Mouse (Mus musculus): ENCODE measurements around the gene Sarnp.

The Sarnp gene

GRCm38 (mm10) chr10:128917400-128917799, 100.3 kb downstream of the Sarnp start:
- DNase-seq = no peak

- no peak for DNase-seq
These were observed 101.1 kb downstream of the Sarnp start for GRCm38 (mm10) chr10:128918246-128918645.

- DNase-seq = no peak
These were observed 102.1 kb downstream of the Sarnp start for GRCm38 (mm10) chr10:128919203-128919631.

- no peak for DNase-seq
These were observed 102.8 kb downstream of the Sarnp start for GRCm38 (mm10) chr10:128919966-128920365.

- DNase-seq = no peak
These were observed 103.6 kb downstream of the Sarnp start for GRCm38 (mm10) chr10:128920736-128921161.

GRCm38 (mm10) chr10:128921251-128921650, 104.1 kb downstream of the Sarnp start:
- DNase-seq = no peak

- no peak for DNase-seq
These were observed 105.0 kb downstream of the Sarnp start for GRCm38 (mm10) chr10:128921883-128922821.

- DNase-seq = no peak
These were observed 105.6 kb downstream of the Sarnp start, which contains the start of gene Rdh5 for GRCm38 (mm10) chr10:128922822-128923012. Gene Rdh5 (minus strand): TSS chr10:128922888.

- peak; percentile 97 for DNase-seq
These were observed 106.0 kb downstream of the Sarnp start for GRCm38 (mm10) chr10:128923013-128923691.

- no peak for DNase-seq
These were observed 106.8 kb downstream of the Sarnp start, which contains the start of gene Bloc1s1 for GRCm38 (mm10) chr10:128923935-128924334. Gene Bloc1s1 (minus strand): TSS chr10:128924035.

All from lung, postnatal 36 days (tissue).